Mouse (Mus musculus): Measurements from ENCODE around the gene Cldnd2.

DNA sequence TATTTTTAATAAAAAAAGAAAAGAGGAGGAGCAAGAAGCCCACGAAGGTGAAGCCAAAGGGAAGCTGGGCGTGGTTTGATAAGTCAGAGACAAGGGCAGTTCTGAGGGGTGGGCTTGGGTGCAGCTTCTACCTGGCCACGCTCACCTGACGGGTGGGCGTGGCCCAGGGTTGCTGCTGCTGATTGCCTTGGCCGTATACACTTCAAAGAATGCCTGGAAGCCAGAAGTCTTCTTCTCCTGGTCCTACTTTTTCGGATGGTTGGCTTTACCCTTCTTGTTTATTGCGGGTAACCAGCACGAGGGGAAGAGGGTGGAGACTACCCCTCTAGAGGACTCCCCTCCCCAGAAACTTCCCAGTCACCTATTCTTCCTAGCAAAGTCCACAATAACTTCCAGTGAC, 2.1 kb downstream of the Cldnd2 start:
- TF ChIP-seq EP300 (IDR thresholded peaks at IDR 0.05) (no peak), CTCF (IDR thresholded peaks at IDR 0.05) (no peak)
